7 mouse cellular contexts compared by ENCODE assay signal in genomic region chr11:101790811-101791526, GRCm38 (mm10). TPM values are rescaled to one million over a fixed set of nuclear protein-coding genes. Genes with fewer than 3 reads are reported as not detected.
DNase-seq lines count a peak whose midpoint lies in the region; ATAC-seq and TF ChIP-seq lines count a peak whose summit lies in the region.

No protein-coding gene starts in this region.

- no peaks in the 10 kb centered on the region for H3K9me3 ChIP-seq in kidney, embryonic 16.5 days (ENCODE audit: low read length)
- no peaks in the 10 kb centered on the region for H3K9me3 ChIP-seq in midbrain, embryonic 10.5 days (replicated peaks)

- peak overlapping the region; percentile 3 for H3K9ac ChIP-seq in kidney, embryonic 16.5 days (replicated peaks; ENCODE audit: low read length)

- peak overlapping the region; percentile 32; the same call in 1 of the 2 replicates for H3K27ac ChIP-seq in gastrocnemius, adult 2 months
- peak overlapping the region; percentile 70 for H3K27ac ChIP-seq in kidney, embryonic 16.5 days (ENCODE audit: low read length)
- 0 out of 2 replicates have a peak overlapping the region, but pooled peaks have one; percentile 23 for H3K27ac ChIP-seq in midbrain, embryonic 10.5 days (replicated peaks)

- peak; percentile 68 for ATAC-seq in kidney, embryonic 16.5 days (ENCODE audit: low FRiP score, low TSS enrichment)

- peaks cover 28% of the 10 kb centered on the region for H3K4me1 ChIP-seq in kidney, embryonic 16.5 days (ENCODE audit: insufficient read depth, low read length)
- peaks cover 16% of the 10 kb centered on the region for H3K4me1 ChIP-seq in midbrain, embryonic 10.5 days

- peak overlapping the region; percentile 38 for H3K4me2 ChIP-seq in kidney, embryonic 16.5 days (replicated peaks; ENCODE audit: low read depth, low read length)

- intact Hi-C loops in gastrocnemius, adult 2 months (cut with DNase I) = no loop called here

- peaks cover 24% of the 10 kb centered on the region for H3K27me3 ChIP-seq in kidney, embryonic 16.5 days (ENCODE audit: insufficient read depth, low read length)
- peaks cover 36% of the 10 kb centered on the region for H3K27me3 ChIP-seq in midbrain, embryonic 10.5 days (ENCODE audit: low read depth, poor library complexity, severe bottlenecking)

- H3K36me3 ChIP-seq in kidney, embryonic 16.5 days (ENCODE audit: insufficient read depth, low read length) = no peaks in the 10 kb centered on the region
- H3K36me3 ChIP-seq in midbrain, embryonic 10.5 days = no peaks in the 10 kb centered on the region

- TF ChIP-seq CTCF in gastrocnemius, adult 2 months (IDR thresholded peaks at IDR 0.05) = no peak

- 19% methylated on average over 19 of the region's 19 CpGs for WGBS in kidney, embryonic 16.5 days
- WGBS in midbrain, embryonic 10.5 days = 51% methylated on average over 19 of the region's 19 CpGs

- peak overlapping the region; percentile 57 for H3K4me3 ChIP-seq in gastrocnemius, adult 2 months
- peak overlapping the region; percentile 16; the same call in 1 of the 2 replicates for H3K4me3 ChIP-seq in kidney, embryonic 16.5 days (ENCODE audit: low read length)
- no peak overlapping the region for H3K4me3 ChIP-seq in midbrain, embryonic 10.5 days

- peak; percentile 14 for DNase-seq in ovary, postnatal 36 days (ENCODE audit: low spot score)
- DNase-seq in ovary, postnatal 10 days (ENCODE audit: low spot score) = no peak
- peak; percentile 64 for DNase-seq in gastrocnemius, adult 2 months
- DNase-seq in midbrain, embryonic 10.5 days (ENCODE audit: low spot score) = peak; percentile 19
- no peak for DNase-seq in spleen, postnatal 36 days (ENCODE audit: low spot score in 2 of 2)
- no peak for DNase-seq in thymus, postnatal 36 days

RNA-seq across cellular contexts. Expression of gene Etv4, which starts 5.8 kb away (rescaled TPM):
- 1 to 10 TPM; 2.7 to 3.1 TPM for total RNA-seq in gastrocnemius, adult 2 months (2021)
- 51.0 and 63.2 TPM in 2 replicates for polyA plus RNA-seq in kidney, embryonic 16.5 days (2015; fragmentation: Nextera tagmentation; extraction: Ambion mirVana)
- 9.4 and 10.5 TPM in 2 replicates for polyA plus RNA-seq in midbrain, embryonic 10.5 days (2016; fragmentation: Nextera tagmentation; extraction: Ambion mirVana)

RNA-seq across cellular contexts. Expression of gene Dhx8, which starts 58.2 kb away (rescaled TPM):
- total RNA-seq in gastrocnemius, adult 2 months (2021) = 10 to 100 TPM; 13.8 to 15.1 TPM
- polyA plus RNA-seq in kidney, embryonic 16.5 days (2015; fragmentation: Nextera tagmentation; extraction: Ambion mirVana) = 31.3 and 33.2 TPM in 2 replicates
- 40.0 and 44.0 TPM in 2 replicates for polyA plus RNA-seq in midbrain, embryonic 10.5 days (2016; fragmentation: Nextera tagmentation; extraction: Ambion mirVana)

Comparison
In these comparisons a context has a peak if more than half of its experiments do, and no peak if none do; other contexts are left out.
1. DNase-seq: peak in ovary, postnatal 36 days (single experiment), gastrocnemius, adult 2 months (single experiment) and midbrain, embryonic 10.5 days (single experiment); none in ovary, postnatal 10 days (single experiment), spleen, postnatal 36 days (0 of 2) and thymus, postnatal 36 days (0 of 2).
2. Peak in every context shown above with its lines, with median percentiles within 50 percentile points of each other: H3K27ac ChIP-seq.